8 mouse cellular contexts compared by ENCODE assay signal in the genomic region with DNA sequence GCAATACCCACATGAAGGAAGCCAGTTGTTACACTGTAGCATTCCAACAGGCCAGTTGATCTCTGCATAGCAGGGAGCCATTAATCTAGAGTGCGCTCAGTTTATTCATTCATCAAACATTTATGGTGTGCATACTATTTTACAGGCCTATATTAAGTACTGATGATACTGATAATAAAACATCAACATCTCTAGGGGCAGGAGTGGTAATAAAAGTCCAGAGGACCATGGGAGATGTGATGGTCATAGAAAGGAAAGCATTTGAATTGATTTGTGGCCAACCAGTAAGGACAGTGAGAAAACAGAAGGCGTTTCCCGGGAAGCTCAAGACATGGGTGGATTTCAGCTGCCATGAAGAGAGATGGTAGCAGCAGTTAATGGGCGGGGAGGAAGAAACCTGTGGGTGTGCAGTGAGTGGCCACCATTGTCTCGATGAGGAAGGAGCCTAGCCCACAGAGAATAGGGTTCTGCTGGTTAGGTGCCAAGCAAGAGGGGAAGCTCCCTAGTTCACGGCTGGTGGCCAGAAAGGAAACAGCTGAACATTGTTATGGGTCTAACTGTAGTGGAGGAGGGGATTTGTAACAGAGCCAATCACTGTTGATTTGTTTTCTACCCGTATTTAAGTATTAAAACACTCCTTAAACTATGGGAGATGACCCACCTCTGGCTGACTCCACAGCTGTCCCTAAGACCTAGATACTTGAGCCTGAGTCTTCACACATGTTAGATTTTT.
DNase-seq lines count a peak whose midpoint lies in the region; ATAC-seq lines count a peak whose summit lies in the region.

No protein-coding gene starts in this region.

- WGBS in heart, embryonic 15.5 days, result 62% methylated on average over 7 of the region's 7 CpGs
- 61% methylated on average over 7 of the region's 7 CpGs for WGBS in liver, embryonic 12.5 days (ENCODE audit: insufficient replicate concordance)
- WGBS in forebrain, embryonic 10.5 days, result 92% methylated on average over 7 of the region's 7 CpGs

- no peaks in the 10 kb centered on the region for H3K9me3 ChIP-seq in heart, embryonic 15.5 days (replicated peaks)
- no peaks in the 10 kb centered on the region for H3K9me3 ChIP-seq in liver, embryonic 12.5 days (replicated peaks)
- no peaks in the 10 kb centered on the region for H3K9me3 ChIP-seq in forebrain, embryonic 10.5 days

- H3K9ac ChIP-seq in heart, embryonic 15.5 days, result no peak overlapping the region
- H3K9ac ChIP-seq in liver, embryonic 12.5 days, result no peak overlapping the region

- ATAC-seq in heart, embryonic 15.5 days (replicated peaks; ENCODE audit: insufficient number of reproducible peaks, insufficient read depth, low FRiP score, low read depth), result peak; percentile 68
- ATAC-seq in liver, embryonic 12.5 days, result 0 out of 2 replicates have a peak, but pooled peaks have one; percentile 38
- ATAC-seq in CD4-positive, CD25-positive, alpha-beta regulatory T cell, adult 4 months, result no peak

- H3K27ac ChIP-seq in heart, embryonic 15.5 days, result peak overlapping the region; percentile 48
- H3K27ac ChIP-seq in liver, embryonic 12.5 days, result no peak overlapping the region; the same call in 1 of the 2 replicates
- no peak overlapping the region for H3K27ac ChIP-seq in forebrain, embryonic 10.5 days

- H3K36me3 ChIP-seq in heart, embryonic 15.5 days, result no peaks in the 10 kb centered on the region
- H3K36me3 ChIP-seq in liver, embryonic 12.5 days, result no peaks in the 10 kb centered on the region
- 0 out of 2 replicates have a peak, but pooled peaks cover 4% of the 10 kb centered on the region for H3K36me3 ChIP-seq in forebrain, embryonic 10.5 days (replicated peaks)

- H3K4me3 ChIP-seq in heart, embryonic 15.5 days, result no peak overlapping the region
- H3K4me3 ChIP-seq in liver, embryonic 12.5 days, result no peak overlapping the region
- no peak overlapping the region for H3K4me3 ChIP-seq in forebrain, embryonic 10.5 days

- peaks cover 26% of the 10 kb centered on the region for H3K4me1 ChIP-seq in heart, embryonic 15.5 days (replicated peaks)
- H3K4me1 ChIP-seq in liver, embryonic 12.5 days, result peaks cover 59% of the 10 kb centered on the region
- H3K4me1 ChIP-seq in forebrain, embryonic 10.5 days, result no peaks in the 10 kb centered on the region; the same call in 1 of the 2 replicates

- DNase-seq in A20 (ENCODE audit: low read depth, low spot score) (peak; percentile 70), MEL-GATA-1-ER (ENCODE audit: extremely low read depth, low read depth) (peak; percentile 56)
- DNase-seq in ovary, postnatal 36 days (ENCODE audit: low spot score), result peak; percentile 29
- no peak for DNase-seq in cerebellum, adult 18-20 months
- no peak for DNase-seq in forebrain, embryonic 10.5 days (ENCODE audit: extremely low spot score, low spot score)

- no peaks in the 10 kb centered on the region for H3K27me3 ChIP-seq in heart, embryonic 15.5 days
- H3K27me3 ChIP-seq in liver, embryonic 12.5 days (replicated peaks), result no peaks in the 10 kb centered on the region
- H3K27me3 ChIP-seq in forebrain, embryonic 10.5 days (ENCODE audit: poor library complexity, severe bottlenecking), result no peaks in the 10 kb centered on the region

- no peak overlapping the region for H3K4me2 ChIP-seq in heart, embryonic 15.5 days
- H3K4me2 ChIP-seq in liver, embryonic 12.5 days, result peak overlapping the region; percentile 43; the same call in 1 of the 2 replicates

Comparison
In these comparisons a context has a peak if more than half of its experiments do, and no peak if none do; other contexts are left out.
1. DNase-seq: peak in A20 (single experiment), MEL-GATA-1-ER (single experiment) and ovary, postnatal 36 days (single experiment); none in cerebellum, adult 18-20 months (0 of 2) and forebrain, embryonic 10.5 days (single experiment).